Mouse (Mus musculus) liver, adult 2 months (tissue): ENCODE measurements around the gene Il17re. TPM values are rescaled to one million over a fixed set of nuclear protein-coding genes. Genes with fewer than 3 reads are reported as not detected.

Experiments
- DNase-seq: peaks from one replicate; pipeline ENCODE4 v3.0.0-alpha.2; 2011; ENCODE audit warnings: low read depth, low spot score; ENCODE audit errors: extremely low read depth
- H3K27ac ChIP-seq: fragments of 200-500 bp; replicated peaks from 2 replicates; pipeline ENCODE4 v1.5.1; 2012; ENCODE audit warnings: low read depth, mild to moderate bottlenecking, control low read depth, inconsistent platforms, low read length; ENCODE audit not compliant: insufficient read depth
- H3K27me3 ChIP-seq: fragments of 200-500 bp; 2 replicates; pipeline ENCODE4 v1.6.1; 2012; ENCODE audit warnings: mild to moderate bottlenecking, moderate library complexity, low read length, inconsistent platforms; ENCODE audit not compliant: control insufficient read depth, insufficient read depth
- H3K36me3 ChIP-seq: fragments of 200-500 bp; 2 replicates; pipeline ENCODE4 v1.6.1; 2012; ENCODE audit warnings: low read length, inconsistent platforms; ENCODE audit not compliant: control insufficient read depth, insufficient read depth
- H3K4me1 ChIP-seq: fragments of 200-500 bp; 2 replicates; pipeline ENCODE4 v1.6.1; 2011; ENCODE audit warnings: low read length; ENCODE audit not compliant: control insufficient read depth, insufficient read depth
- H3K4me3 ChIP-seq: fragments of 200-500 bp; 2 replicates; pipeline ENCODE4 v1.5.1; 2011; ENCODE audit warnings: low read depth, mild to moderate bottlenecking, control low read depth, low read length, moderate library complexity; ENCODE audit not compliant: insufficient read depth
- H3K79me2 ChIP-seq: fragments of 200-500 bp; 2 replicates; pipeline ENCODE4 v1.6.1; 2012; ENCODE audit warnings: inconsistent platforms, mild to moderate bottlenecking, low read length, moderate library complexity; ENCODE audit not compliant: control insufficient read depth, insufficient read depth
- H3K9ac ChIP-seq: fragments of 200-500 bp; 2 replicates; pipeline ENCODE4 v1.6.1; 2012; ENCODE audit warnings: low read depth, mild to moderate bottlenecking, control low read depth, inconsistent platforms, low read length
- CTCF ChIP-seq: fragments of 200-500 bp; IDR thresholded peaks from 2 replicates; pipeline ENCODE4 v1.5.1; 2011; ENCODE audit warnings: low read depth, low read length, control low read depth
- POLR2A ChIP-seq: fragments of 200-500 bp; IDR thresholded peaks from 2 replicates; pipeline ENCODE4 v1.6.1; 2011; ENCODE audit warnings: low read length, control low read depth; ENCODE audit not compliant: insufficient read depth; ENCODE audit errors: extremely low read depth
- WGBS: fragments of 180-500 bp; shearing (Covaris S2); methylation state at CpG from one replicate; pipeline ENCODE4 v1.1.7; 2018; 5-methylcytosine and 5-hydroxymethylcytosine counted together
- polyA plus RNA-seq: library from polyadenylated mRNA; depleted of rRNA; stranded (reverse); fragments of >200 nt; gene quantifications from 2 replicates; pipeline ENCODE4 v1.2.3, GENCODE M21; 2012
- total RNA-seq: library from RNA; depleted of rRNA; stranded (reverse); fragments of >200 nt; gene quantifications from 2 replicates; pipeline ENCODE4 v1.2.3, GENCODE M21; 2014

Gene Il17re
- total and polyA plus RNA-seq, 2 experiments = 0.26 to 0.46 TPM

- Histone ChIP-seq H3K4me3 (no peak overlapping the region), H3K27me3 (no peaks in the 10 kb centered on the region), H3K4me1 (peaks cover 7% of the 10 kb centered on the region), H3K9ac (no peak overlapping the region), H3K79me2 (peaks cover 5% of the 10 kb centered on the region; the same call in 1 of the 2 replicates), H3K27ac (no peak overlapping the region), H3K36me3 (no peaks in the 10 kb centered on the region)
- WGBS = 92% methylated on average over 2 of the region's 2 CpGs
- no peak for DNase-seq
- TF ChIP-seq POLR2A = no peak
- TF ChIP-seq CTCF = no peak
Observed at GRCm38 (mm10) chr6:113473246-113473645, 15.0 kb downstream of the Il17re start.

- WGBS = 96% methylated on average over 6 of the region's 6 CpGs
- Histone ChIP-seq H3K4me1 (peaks cover 7% of the 10 kb centered on the region), H3K27ac (no peak overlapping the region), H3K4me3 (no peak overlapping the region), H3K36me3 (no peaks in the 10 kb centered on the region), H3K9ac (no peak overlapping the region), H3K79me2 (peaks cover 5% of the 10 kb centered on the region; the same call in 1 of the 2 replicates), H3K27me3 (no peaks in the 10 kb centered on the region)
- no peak for DNase-seq
- TF ChIP-seq POLR2A (no peak), CTCF (no peak)
Observed at GRCm38 (mm10) chr6:113473715-113474114, 15.4 kb downstream of the Il17re start.

GRCm38 (mm10) chr6:113477353-113477752, 19.1 kb downstream of the Il17re start:
- H3K27ac ChIP-seq = no peak overlapping the region
- H3K79me2 ChIP-seq = peaks cover under 1% of the 10 kb centered on the region; the same call in 1 of the 2 replicates
- TF ChIP-seq POLR2A = no peak
- no peak for TF ChIP-seq CTCF
- DNase-seq = no peak
- no peaks in the 10 kb centered on the region for H3K27me3 ChIP-seq
- H3K4me1 ChIP-seq = peaks cover 14% of the 10 kb centered on the region
- H3K9ac ChIP-seq = no peak overlapping the region
- no peak overlapping the region for H3K4me3 ChIP-seq
- H3K36me3 ChIP-seq = no peaks in the 10 kb centered on the region
- WGBS = 83% methylated on average over 7 of the region's 7 CpGs

GRCm38 (mm10) chr6:113478906-113479305, 20.6 kb downstream of the Il17re start:
- TF ChIP-seq CTCF = no peak
- no peaks in the 10 kb centered on the region for H3K27me3 ChIP-seq
- DNase-seq = peak; percentile 77
- 0 out of 2 replicates have a peak overlapping the region, but pooled peaks have one; percentile 5 for H3K27ac ChIP-seq
- no peak overlapping the region for H3K9ac ChIP-seq
- H3K4me1 ChIP-seq = peaks cover 14% of the 10 kb centered on the region
- no peak overlapping the region for H3K4me3 ChIP-seq
- 31% methylated on average over 10 of the region's 10 CpGs for WGBS
- peaks cover 2% of the 10 kb centered on the region; the same call in 1 of the 2 replicates for H3K79me2 ChIP-seq
- no peaks in the 10 kb centered on the region for H3K36me3 ChIP-seq

- Histone ChIP-seq H3K9ac (no peak overlapping the region), H3K36me3 (no peaks in the 10 kb centered on the region), H3K27me3 (no peaks in the 10 kb centered on the region), H3K27ac (peak overlapping the region; percentile 89), H3K4me1 (peaks cover 18% of the 10 kb centered on the region), H3K79me2 (peaks cover 5% of the 10 kb centered on the region; the same call in 1 of the 2 replicates), H3K4me3 (no peak overlapping the region)
- TF ChIP-seq POLR2A = no peak
- no peak for TF ChIP-seq CTCF
- 35% methylated on average over 18 of the region's 18 CpGs for WGBS
- DNase-seq = peak; percentile 83
Observed at GRCm38 (mm10) chr6:113480555-113481373, 22.5 kb downstream of the Il17re start.
